Mouse (Mus musculus) midbrain, postnatal 0 days (tissue): ENCODE results near the gene Bbx. TPM values are rescaled to one million over a fixed set of nuclear protein-coding genes. Genes with fewer than 3 reads are reported as not detected.

Experiments
- ATAC-seq: fragments of 200-750 bp; cut with Nextera tagmentation; 2 replicates; pipeline ENCODE4 v1.8.0; 2017; ENCODE audit warnings: moderate number of reproducible peaks, mild to moderate bottlenecking, moderate TSS enrichment, moderate library complexity; ENCODE audit not compliant: low FRiP score
- DNase-seq: peaks from one replicate; pipeline ENCODE4 v3.0.0-alpha.2; 2015; ENCODE audit warnings: low spot score
- H3K27ac ChIP-seq: fragments of 300-500 bp; sonication (generic); 2 replicates; pipeline ENCODE4 v1.5.1; 2014; ENCODE audit warnings: low read depth, mild to moderate bottlenecking, low read length, mixed read lengths
- H3K27me3 ChIP-seq: fragments of 300-500 bp; sonication (generic); 2 replicates; pipeline ENCODE4 v1.6.1; 2014; ENCODE audit warnings: low read length, control low read depth, mixed read lengths; ENCODE audit not compliant: insufficient read depth
- H3K36me3 ChIP-seq: fragments of 300-500 bp; sonication (generic); 2 replicates; pipeline ENCODE4 v1.6.1; 2014; ENCODE audit warnings: low read length, control low read depth, mixed read lengths; ENCODE audit not compliant: insufficient read depth
- H3K4me1 ChIP-seq: fragments of 300-500 bp; sonication (generic); 2 replicates; pipeline ENCODE4 v1.6.1; 2014; ENCODE audit warnings: mild to moderate bottlenecking, control low read depth, antibody characterized with exemption, low read length, mixed read lengths; ENCODE audit not compliant: insufficient read depth
- H3K4me2 ChIP-seq: fragments of 300-500 bp; sonication (generic); 2 replicates; pipeline ENCODE4 v1.6.1; 2014; ENCODE audit warnings: low read depth, mild to moderate bottlenecking, low read length, mixed read lengths; ENCODE audit not compliant: poor library complexity, severe bottlenecking
- H3K4me3 ChIP-seq: fragments of 300-500 bp; sonication (generic); 2 replicates; pipeline ENCODE4 v1.5.1; 2014; ENCODE audit warnings: low read depth, mild to moderate bottlenecking, low read length, moderate library complexity
- H3K9ac ChIP-seq: fragments of 300-500 bp; sonication (generic); replicated peaks from 2 replicates; pipeline ENCODE4 v1.6.1; 2014; ENCODE audit warnings: mild to moderate bottlenecking, low read length, moderate library complexity, mixed read lengths; ENCODE audit not compliant: poor library complexity, severe bottlenecking
- H3K9me3 ChIP-seq: fragments of 300-500 bp; sonication (generic); 2 replicates; pipeline ENCODE4 v1.6.1; 2016; ENCODE audit warnings: low read length, control low read depth
- CTCF ChIP-seq: IDR thresholded peaks from 2 replicates; pipeline ENCODE4 v1.5.1; 2016; ENCODE audit warnings: antibody characterized with exemption, mild to moderate bottlenecking
- WGBS: fragments of 180-500 bp; shearing (Covaris S2); extraction: QIAGEN DNeasy Blood & Tissue Kit; methylation state at CpG from one replicate; pipeline ENCODE4 v1.1.7; 2014; 5-methylcytosine and 5-hydroxymethylcytosine counted together
- polyA plus RNA-seq: library from polyadenylated mRNA; unstranded; fragments of >200 nt; fragmentation: Nextera tagmentation; extraction: Ambion mirVana; gene quantifications from 2 replicates; pipeline ENCODE4 v1.2.1, GENCODE M21; 2015
- total RNA-seq: library from RNA; depleted of rRNA; stranded (reverse); fragments of >200 nt; gene quantifications from 2 replicates; pipeline ENCODE4 v1.2.3, GENCODE M21; 2014

Gene Bbx
- total and polyA plus RNA-seq, 2 experiments from 2014 or later: 10.7 to 11.8 TPM

- H3K4me2 ChIP-seq: peak overlapping the region; percentile 54
- H3K4me1 ChIP-seq: no peaks in the 10 kb centered on the region; the same call in 1 of the 2 replicates
- H3K27ac ChIP-seq: peak overlapping the region; percentile 80
- no peaks in the 10 kb centered on the region for H3K36me3 ChIP-seq
- WGBS: 43% methylated on average over 17 of the region's 17 CpGs
- TF ChIP-seq CTCF: no peak
- H3K9ac ChIP-seq: peak overlapping the region; percentile 59
- H3K9me3 ChIP-seq: no peaks in the 10 kb centered on the region
- peak overlapping the region; percentile 44 for H3K4me3 ChIP-seq
- no peaks in the 10 kb centered on the region for H3K27me3 ChIP-seq
- DNase-seq (no peak), ATAC-seq (peak; percentile 62; the same call in 1 of the 2 replicates)
These were observed 68.6 kb downstream of the Bbx start for GRCm38 (mm10) chr16:50363443-50364188.

GRCm38 (mm10) chr16:50360631-50361030 lies 71.6 kb downstream of the Bbx start:
- no peak overlapping the region for H3K27ac ChIP-seq
- WGBS: 87% methylated on average over 7 of the region's 7 CpGs
- H3K36me3 ChIP-seq: no peaks in the 10 kb centered on the region
- H3K4me1 ChIP-seq: no peaks in the 10 kb centered on the region; the same call in 1 of the 2 replicates
- H3K4me2 ChIP-seq: no peak overlapping the region
- no peak overlapping the region for H3K9ac ChIP-seq
- DNase-seq (no peak), ATAC-seq (no peak)
- no peaks in the 10 kb centered on the region for H3K27me3 ChIP-seq
- no peaks in the 10 kb centered on the region for H3K9me3 ChIP-seq
- H3K4me3 ChIP-seq: no peak overlapping the region
- TF ChIP-seq CTCF: no peak

DNA sequence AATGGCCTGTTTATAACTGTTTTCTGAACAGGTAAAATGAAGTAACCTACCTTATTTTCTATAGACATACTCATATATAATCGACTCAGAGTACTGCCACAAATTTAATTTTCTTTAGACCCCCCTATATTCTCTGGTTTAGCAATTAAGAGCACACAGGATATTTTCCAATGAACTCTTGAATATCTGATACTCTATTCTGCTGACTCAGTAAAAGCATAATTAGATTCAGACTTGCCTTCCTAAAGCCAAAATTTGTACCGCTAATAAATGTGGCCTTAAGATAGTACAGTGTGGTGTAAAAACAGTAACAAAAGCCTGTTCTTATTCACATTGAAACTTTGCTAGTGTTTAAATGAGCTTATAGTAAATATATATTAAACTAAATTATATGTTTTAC lies 102.5 kb downstream of the Bbx start:
- 86% methylated on average over 2 of the region's 2 CpGs for WGBS
- no peaks in the 10 kb centered on the region for H3K9me3 ChIP-seq
- H3K27me3 ChIP-seq: no peaks in the 10 kb centered on the region
- no peaks in the 10 kb centered on the region for H3K4me1 ChIP-seq
- ATAC-seq (no peak), DNase-seq (no peak)
- no peak overlapping the region for H3K4me3 ChIP-seq
- H3K27ac ChIP-seq: no peak overlapping the region
- no peak overlapping the region for H3K4me2 ChIP-seq
- no peak overlapping the region for H3K9ac ChIP-seq
- H3K36me3 ChIP-seq: no peaks in the 10 kb centered on the region
- no peak for TF ChIP-seq CTCF

- Histone ChIP-seq H3K36me3 (no peaks in the 10 kb centered on the region), H3K27ac (no peak overlapping the region), H3K27me3 (no peaks in the 10 kb centered on the region), H3K4me2 (no peak overlapping the region), H3K9ac (no peak overlapping the region), H3K9me3 (no peaks in the 10 kb centered on the region), H3K4me1 (no peaks in the 10 kb centered on the region), H3K4me3 (no peak overlapping the region)
- 100% methylated on average over 2 of the region's 2 CpGs for WGBS
- no peak for TF ChIP-seq CTCF
- DNase-seq (no peak), ATAC-seq (no peak)
These were observed 107.4 kb downstream of the Bbx start for GRCm38 (mm10) chr16:50324746-50325145.

GRCm38 (mm10) chr16:50324292-50324691 lies 107.9 kb downstream of the Bbx start:
- H3K36me3 ChIP-seq: no peaks in the 10 kb centered on the region
- H3K27me3 ChIP-seq: no peaks in the 10 kb centered on the region
- no peak overlapping the region for H3K4me3 ChIP-seq
- no peak for TF ChIP-seq CTCF
- ATAC-seq: no peak
- no peak for DNase-seq
- H3K4me1 ChIP-seq: no peaks in the 10 kb centered on the region
- no peak overlapping the region for H3K4me2 ChIP-seq
- 90% methylated on average over 6 of the region's 6 CpGs for WGBS
- no peak overlapping the region for H3K27ac ChIP-seq
- H3K9me3 ChIP-seq: no peaks in the 10 kb centered on the region
- no peak overlapping the region for H3K9ac ChIP-seq

DNA sequence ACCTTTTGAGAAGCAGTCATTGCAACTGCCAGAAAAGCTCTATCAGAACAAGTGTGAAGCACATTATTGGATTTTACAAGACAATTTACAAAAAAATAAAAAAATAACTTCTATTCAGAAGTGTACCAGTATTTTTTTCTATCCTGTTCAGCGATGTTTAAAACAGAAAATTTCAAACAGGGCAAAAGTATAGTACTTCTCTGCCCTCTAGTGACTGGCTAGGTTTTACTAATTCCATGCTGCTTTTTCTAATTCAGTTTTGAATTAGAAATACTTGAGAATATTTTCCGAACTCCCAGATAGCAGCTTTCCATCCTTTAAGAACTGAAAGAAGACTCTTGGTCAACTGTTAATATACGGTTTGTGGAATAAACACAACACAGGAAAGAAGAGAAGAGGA lies 110.8 kb downstream of the Bbx start:
- Histone ChIP-seq H3K4me2 (no peak overlapping the region), H3K9me3 (no peaks in the 10 kb centered on the region), H3K27me3 (no peaks in the 10 kb centered on the region), H3K36me3 (no peaks in the 10 kb centered on the region), H3K27ac (no peak overlapping the region), H3K4me1 (no peaks in the 10 kb centered on the region), H3K9ac (no peak overlapping the region), H3K4me3 (no peak overlapping the region)
- no peak for ATAC-seq
- peak; percentile 65 for TF ChIP-seq CTCF
- peak; percentile 33 for DNase-seq
- WGBS: 64% methylated on average over 3 of the region's 3 CpGs
